Mouse (Mus musculus): ENCODE data around the gene Tpbg. TPM values are rescaled to one million over a fixed set of nuclear protein-coding genes. Genes with fewer than 3 reads are reported as not detected.
"Not testable (repeated sequence)": the region's sequence is repeated elsewhere in the genome, so short reads cannot be mapped to it uniquely, and the experiment has no call there.

Tpbg gene
- total RNA-seq (2018; cell fraction: chromatin; rRNA removed): 1 to 10 TPM in 7 of 26 experiments, under 1 TPM in 5, not detected in 14; 0.18 to 5.7 (median 1.6) TPM
- 1 to 10 TPM in 6 of 26 experiments, under 1 TPM in 9, not detected in 11; 0.03 to 9.0 (median 0.55) TPM for total RNA-seq (2018; cell fraction: cytosol; rRNA removed)
- 10 to 100 TPM in 1 of 26 experiments, 1 to 10 TPM in 8, under 1 TPM in 10, not detected in 7; 0.15 to 10.2 (median 0.78) TPM for total RNA-seq (2018; cell fraction: nucleus; rRNA removed)
- not detected in 3 replicates for polyA plus RNA-seq (2018)

DNA sequence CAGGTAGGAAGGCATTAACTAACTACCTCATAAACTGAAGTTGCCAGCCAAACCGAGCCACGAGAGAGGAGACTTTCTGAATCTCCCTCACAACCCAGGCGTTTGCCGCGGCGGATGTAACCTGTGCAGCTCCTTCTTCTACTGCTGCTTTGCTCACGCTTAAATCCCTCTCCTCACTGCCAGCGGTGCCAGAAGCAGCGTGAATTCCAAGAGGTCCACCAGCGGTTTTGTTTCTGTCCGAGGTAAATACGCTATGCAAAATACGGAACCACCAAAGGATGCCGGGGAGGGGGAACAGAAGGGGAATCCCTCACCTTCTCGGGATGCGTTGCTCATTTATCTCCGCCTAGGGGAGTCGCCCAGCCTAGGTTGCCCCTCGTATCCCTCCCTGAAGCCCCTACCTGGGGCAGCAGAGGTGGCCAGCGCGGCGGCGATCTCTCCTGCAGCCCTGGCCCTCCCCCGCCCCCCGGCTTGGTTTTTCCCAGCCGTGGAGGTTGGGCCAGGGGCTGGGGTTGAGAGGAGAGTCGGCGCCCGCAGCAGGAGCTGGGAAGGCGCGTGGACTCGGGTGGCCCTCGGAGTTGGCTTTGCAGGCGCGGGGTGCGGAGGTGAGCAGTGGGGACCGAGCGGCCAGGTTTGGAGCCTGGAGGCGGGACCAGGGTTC lies at the start of gene Tpbg:
Tpbg (plus strand) TSS at position 30 of the 661 bp plus-strand sequence.
- WGBS (ENCODE audit: missing documents): 2% methylated on average over 38 of the region's 39 CpGs
- Histone ChIP-seq H3K27ac (no peak within 1 kb of the TSS), H3K79me2 (ENCODE audit: inconsistent target) (no peaks in the 10 kb centered on the region), H3K4me3 (ENCODE audit: inconsistent target) (no peak within 1 kb of the TSS), H3K36me3 (ENCODE audit: inconsistent target) (no peaks in the 10 kb centered on the region)

DNA sequence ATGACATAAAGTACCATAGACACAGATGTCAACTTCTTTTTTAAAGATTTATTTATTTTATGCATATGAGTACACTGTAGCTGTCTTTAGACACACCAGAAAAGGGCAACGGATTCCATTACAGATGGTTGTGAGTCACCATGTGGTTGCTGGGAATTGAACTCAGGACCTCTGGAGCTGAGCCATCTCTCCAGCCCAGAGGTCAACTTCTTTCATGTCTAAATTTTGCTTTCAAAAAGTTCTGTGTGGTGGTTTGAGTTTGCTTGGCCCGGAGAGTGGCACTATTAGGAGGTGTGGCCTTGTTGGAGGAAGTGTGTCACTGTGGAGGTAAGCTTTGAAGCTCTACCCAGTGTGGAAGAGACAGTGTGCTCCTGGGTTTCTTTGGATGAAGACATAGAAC lies 40.2 kb upstream of the Tpbg start:
- WGBS (ENCODE audit: missing documents): 82% methylated on average over 2 of the region's 2 CpGs
- not testable (repeated sequence) for H3K27ac ChIP-seq; H3K79me2 ChIP-seq (ENCODE audit: inconsistent target); H3K36me3 ChIP-seq (ENCODE audit: inconsistent target); H3K4me3 ChIP-seq (ENCODE audit: inconsistent target)

DNA sequence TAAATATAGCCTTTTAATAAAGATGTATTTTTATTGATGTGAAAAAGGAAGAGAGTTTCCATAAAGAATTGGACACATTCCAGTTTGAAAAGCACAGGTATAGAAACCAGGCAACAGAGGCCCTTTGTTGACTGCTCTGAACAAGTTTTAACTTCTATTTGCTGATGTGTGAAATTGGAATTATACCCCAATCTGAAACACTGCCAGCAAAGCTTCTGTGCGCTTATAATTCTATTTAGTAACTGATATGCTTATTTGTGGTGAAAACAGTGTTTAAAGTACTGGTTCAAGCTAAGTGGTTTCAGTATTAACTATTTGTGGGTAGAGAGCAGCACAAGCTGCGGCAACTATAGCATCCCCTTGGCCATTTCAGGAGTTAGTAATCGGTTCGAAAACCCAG lies 39.6 kb upstream of the Tpbg start:
- H3K79me2 ChIP-seq (ENCODE audit: inconsistent target): no peaks in the 10 kb centered on the region
- no peak overlapping the region for H3K4me3 ChIP-seq (ENCODE audit: inconsistent target)
- H3K36me3 ChIP-seq (ENCODE audit: inconsistent target): no peaks in the 10 kb centered on the region
- 98% methylated on average over 4 of the region's 4 CpGs for whole genome bisulfite sequencing (ENCODE audit: missing documents)
- no peak overlapping the region for H3K27ac ChIP-seq

DNA sequence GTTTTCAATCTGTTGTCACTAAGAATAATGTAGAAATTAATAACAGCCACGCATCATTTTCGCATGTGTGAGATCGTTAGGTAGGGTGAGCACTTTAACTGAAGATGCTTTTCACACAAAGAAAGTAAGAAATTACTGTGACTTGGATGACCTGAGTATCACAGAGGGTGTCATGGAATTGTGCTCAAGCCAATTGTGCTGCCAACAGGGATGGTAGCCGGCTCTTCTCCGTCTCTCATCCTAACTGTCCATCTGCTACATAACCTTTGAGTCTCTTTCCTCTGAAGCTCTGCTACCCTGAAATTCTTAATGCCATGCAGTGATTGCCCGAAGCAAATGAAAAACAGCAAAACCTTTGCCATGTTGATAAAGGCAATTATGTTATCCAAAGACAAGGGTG lies 35.8 kb upstream of the Tpbg start:
- H3K4me3 ChIP-seq (ENCODE audit: inconsistent target): no peak overlapping the region
- WGBS (ENCODE audit: missing documents): 93% methylated on average over 6 of the region's 6 CpGs
- no peaks in the 10 kb centered on the region for H3K36me3 ChIP-seq (ENCODE audit: inconsistent target)
- H3K79me2 ChIP-seq (ENCODE audit: inconsistent target): no peaks in the 10 kb centered on the region
- H3K27ac ChIP-seq: no peak overlapping the region

DNA sequence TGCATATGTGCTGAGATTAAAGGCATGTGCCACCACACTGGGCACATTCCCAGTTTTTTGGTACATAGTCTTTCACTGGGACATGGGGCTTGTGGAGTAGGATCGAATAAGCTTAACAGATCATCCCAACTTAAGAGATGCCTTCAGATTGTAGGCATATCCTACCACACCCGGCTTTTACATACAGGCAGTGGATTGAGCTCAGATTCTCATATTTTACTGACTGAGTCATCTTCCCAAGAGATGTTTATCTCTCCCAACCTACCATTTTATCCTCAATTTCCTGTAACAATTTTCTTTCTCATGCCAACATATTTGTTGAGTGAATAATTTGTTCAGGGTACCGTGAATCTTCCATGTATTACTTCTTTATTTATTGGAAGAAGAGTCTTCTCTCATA lies 32.9 kb upstream of the Tpbg start:
- Histone ChIP-seq H3K36me3 (ENCODE audit: inconsistent target) (no peaks in the 10 kb centered on the region), H3K79me2 (ENCODE audit: inconsistent target) (no peaks in the 10 kb centered on the region), H3K27ac (no peak overlapping the region), H3K4me3 (ENCODE audit: inconsistent target) (no peak overlapping the region)
- 91% methylated on average over 3 of the region's 3 CpGs for WGBS (ENCODE audit: missing documents)

DNA sequence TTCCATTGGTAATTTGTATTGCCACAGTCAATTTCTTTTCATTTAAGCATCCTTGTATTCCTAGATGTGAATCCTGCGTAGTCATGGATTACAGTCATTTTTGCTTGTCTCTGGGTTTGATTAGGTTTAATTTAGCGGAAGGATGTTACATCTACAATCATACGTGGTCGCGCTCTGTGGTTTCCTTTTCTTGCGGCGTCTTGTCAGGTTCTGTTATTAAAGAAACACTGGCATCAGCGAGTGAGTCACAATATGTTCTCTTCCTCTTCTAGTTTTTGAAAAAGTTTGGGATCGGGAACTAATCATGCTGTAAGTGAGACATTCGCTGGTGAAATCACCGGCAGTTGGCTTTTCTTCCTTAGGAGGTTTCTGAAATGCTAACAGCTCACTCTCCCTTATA lies 21.4 kb upstream of the Tpbg start:
- H3K4me3 ChIP-seq (ENCODE audit: inconsistent target): no peak overlapping the region
- WGBS (ENCODE audit: missing documents): 59% methylated on average over 11 of the region's 11 CpGs
- H3K27ac ChIP-seq: no peak overlapping the region
- no peaks in the 10 kb centered on the region for H3K36me3 ChIP-seq (ENCODE audit: inconsistent target)
- H3K79me2 ChIP-seq (ENCODE audit: inconsistent target): no peaks in the 10 kb centered on the region

DNA sequence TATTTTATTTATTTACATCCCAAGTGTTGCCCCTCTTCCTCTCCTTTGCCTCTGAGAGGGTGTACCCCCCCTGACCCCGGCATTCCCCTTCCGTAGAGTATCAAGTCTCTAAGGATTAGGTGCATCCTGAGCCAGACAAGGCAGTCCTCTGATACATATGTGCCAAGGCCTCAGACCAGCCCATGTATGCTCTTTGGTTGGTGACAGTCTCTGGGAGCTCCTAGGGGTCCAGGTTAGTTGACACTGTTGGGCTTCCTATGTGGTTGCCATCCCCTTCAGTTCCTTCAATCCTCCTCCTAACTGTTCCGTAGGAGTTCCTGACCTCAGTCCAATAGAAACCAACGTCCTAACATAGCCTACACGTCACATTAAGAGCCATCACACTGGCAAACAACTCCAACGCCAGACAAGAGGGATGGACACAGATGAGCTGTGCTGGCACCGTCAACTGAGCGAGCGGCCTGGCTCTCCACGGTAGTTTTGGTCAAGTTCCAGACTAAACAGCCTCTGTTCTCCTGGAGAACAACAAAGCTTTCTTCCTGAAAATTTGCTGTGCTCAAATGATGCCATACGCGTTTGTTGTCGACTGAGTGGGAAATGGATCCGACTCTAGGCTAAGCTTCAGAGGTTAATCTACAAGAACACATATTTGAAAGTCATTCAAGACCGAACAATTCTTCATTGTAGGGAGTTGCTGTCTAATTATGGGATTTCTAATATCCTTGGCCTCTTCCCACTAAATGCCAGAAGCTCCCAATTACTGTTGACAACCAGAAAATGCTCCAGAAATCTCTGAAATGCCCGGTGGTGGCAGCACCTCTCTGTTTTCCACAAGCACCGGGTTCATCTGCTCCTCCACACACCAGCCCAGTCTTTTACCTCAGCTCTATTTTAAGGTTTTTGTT lies 6.4 kb upstream of the Tpbg start:
- 86% methylated on average over 17 of the region's 17 CpGs for WGBS (ENCODE audit: missing documents)
- Histone ChIP-seq H3K36me3 (ENCODE audit: inconsistent target) (no peaks in the 10 kb centered on the region), H3K27ac (no peak overlapping the region), H3K4me3 (ENCODE audit: inconsistent target) (no peak overlapping the region), H3K79me2 (ENCODE audit: inconsistent target) (no peaks in the 10 kb centered on the region)

DNA sequence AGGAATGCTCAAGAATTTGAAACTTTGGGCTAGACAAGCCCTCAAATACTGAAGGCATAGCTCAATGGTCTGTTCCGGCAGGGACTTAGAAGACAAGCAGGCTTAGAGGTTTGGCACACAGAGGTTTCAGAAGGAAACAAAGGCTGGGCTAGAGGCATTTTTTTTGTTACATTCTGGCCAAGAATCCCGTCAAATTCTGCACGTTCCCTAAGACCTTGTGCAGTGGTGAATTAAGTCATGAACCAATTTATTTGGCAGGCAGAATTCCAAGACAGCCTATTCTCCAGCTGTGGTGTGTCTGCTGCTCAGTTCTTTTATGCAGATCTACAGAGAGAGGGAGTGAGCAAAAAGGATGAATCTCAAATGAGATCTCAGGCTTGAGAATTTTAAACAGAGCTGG lies 2.6 kb upstream of the Tpbg start:
- WGBS (ENCODE audit: missing documents): 75% methylated on average over 3 of the region's 3 CpGs
- Histone ChIP-seq H3K79me2 (ENCODE audit: inconsistent target) (no peaks in the 10 kb centered on the region), H3K27ac (no peak overlapping the region), H3K4me3 (ENCODE audit: inconsistent target) (no peak overlapping the region), H3K36me3 (ENCODE audit: inconsistent target) (no peaks in the 10 kb centered on the region)

DNA sequence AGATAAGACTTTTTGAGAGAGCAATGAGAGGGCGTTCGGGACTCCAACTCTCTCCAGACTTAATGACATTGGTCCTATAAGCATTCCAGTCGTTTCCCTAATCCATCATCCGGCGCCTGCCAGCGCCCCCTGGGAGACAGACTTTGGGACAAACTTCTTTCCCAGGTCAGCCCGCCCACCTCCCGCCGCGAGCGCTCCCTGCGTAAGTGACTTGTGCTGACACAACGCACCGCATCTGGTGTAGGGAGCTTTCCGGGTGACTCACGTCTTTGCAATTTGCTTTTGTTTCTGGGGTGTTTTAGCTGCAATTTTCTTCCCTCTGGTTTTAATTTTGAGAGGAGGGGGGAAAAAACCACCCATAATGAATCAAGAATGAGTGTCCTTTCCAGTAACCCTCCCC lies 289 bp upstream of the Tpbg start:
- Histone ChIP-seq H3K36me3 (ENCODE audit: inconsistent target) (no peaks in the 10 kb centered on the region), H3K27ac (no peak overlapping the region), H3K79me2 (ENCODE audit: inconsistent target) (no peaks in the 10 kb centered on the region), H3K4me3 (ENCODE audit: inconsistent target) (no peak overlapping the region)
- 7% methylated on average over 16 of the region's 16 CpGs for WGBS (ENCODE audit: missing documents)

DNA sequence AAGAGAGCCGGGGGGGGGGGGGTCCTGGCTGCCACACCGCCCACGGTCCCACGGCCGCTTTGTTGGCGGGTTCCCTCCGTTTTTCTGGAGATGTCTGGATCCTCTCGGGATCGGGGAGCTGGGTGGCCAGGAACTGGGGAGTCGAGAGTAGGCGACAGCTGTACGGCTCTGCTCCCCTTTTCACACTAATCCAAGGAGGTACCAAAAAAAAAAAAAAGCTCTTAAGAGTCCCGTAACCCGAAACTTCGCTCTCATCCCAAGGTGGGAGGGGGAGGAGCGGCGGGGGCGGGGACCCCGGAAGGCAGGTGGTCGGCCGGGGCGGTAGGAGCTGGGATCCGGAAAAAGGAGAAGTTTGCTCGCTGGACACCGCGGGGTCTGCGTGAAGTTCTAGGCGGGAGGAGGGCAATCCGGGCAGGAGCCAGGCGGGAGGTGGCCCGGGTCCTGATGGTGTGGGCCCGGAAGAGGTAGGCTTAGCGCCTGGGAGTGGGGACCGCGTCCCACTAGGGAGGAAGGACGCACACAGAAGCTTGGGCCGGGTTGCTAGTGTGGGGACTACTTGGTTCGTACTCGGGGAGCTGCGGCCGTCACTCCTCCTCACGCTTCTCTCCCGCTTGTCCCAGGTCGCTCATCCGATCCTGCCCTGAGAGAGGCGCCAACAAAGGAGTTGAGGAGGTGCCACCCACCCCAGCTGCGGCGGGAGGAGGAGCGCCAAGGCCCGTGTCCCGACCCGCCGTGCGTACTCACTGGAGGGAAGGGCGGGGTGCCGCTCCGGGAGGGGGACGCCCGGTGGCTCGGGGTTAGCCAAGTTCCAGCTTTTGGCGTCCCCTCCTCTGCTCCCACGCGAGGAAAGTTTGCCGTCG lies 1.1 kb downstream of the Tpbg start:
- Histone ChIP-seq H3K79me2 (ENCODE audit: inconsistent target) (no peaks in the 10 kb centered on the region), H3K4me3 (ENCODE audit: inconsistent target) (no peak overlapping the region), H3K27ac (no peak overlapping the region), H3K36me3 (ENCODE audit: inconsistent target) (no peaks in the 10 kb centered on the region)
- 2% methylated on average over 61 of the region's 65 CpGs for WGBS (ENCODE audit: missing documents)

DNA sequence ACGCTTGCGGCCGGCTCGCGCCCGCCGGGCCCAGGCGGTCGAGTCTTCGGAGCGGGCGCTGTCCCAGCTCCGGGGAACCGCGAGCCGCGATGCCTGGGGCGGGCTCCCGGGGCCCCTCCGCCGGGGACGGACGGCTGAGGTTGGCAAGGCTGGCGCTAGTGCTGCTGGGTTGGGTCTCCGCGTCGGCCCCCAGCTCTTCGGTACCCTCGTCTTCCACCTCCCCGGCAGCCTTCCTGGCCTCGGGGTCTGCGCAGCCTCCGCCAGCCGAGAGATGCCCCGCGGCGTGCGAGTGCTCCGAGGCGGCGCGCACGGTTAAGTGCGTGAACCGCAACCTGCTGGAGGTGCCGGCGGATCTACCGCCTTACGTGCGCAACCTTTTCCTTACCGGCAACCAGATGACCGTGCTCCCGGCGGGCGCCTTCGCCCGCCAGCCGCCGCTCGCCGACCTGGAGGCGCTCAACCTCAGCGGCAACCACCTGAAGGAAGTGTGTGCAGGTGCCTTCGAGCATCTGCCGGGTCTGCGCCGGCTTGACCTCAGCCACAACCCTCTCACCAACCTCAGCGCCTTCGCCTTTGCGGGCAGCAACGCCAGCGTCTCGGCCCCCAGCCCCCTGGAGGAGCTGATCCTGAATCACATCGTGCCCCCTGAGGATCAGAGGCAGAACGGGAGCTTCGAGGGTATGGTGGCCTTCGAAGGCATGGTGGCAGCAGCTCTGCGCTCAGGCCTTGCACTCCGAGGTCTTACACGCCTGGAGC lies 1.9 kb downstream of the Tpbg start:
- WGBS (ENCODE audit: missing documents): 7% methylated on average over 73 of the region's 80 CpGs
- H3K4me3 ChIP-seq (ENCODE audit: inconsistent target): no peak overlapping the region

DNA sequence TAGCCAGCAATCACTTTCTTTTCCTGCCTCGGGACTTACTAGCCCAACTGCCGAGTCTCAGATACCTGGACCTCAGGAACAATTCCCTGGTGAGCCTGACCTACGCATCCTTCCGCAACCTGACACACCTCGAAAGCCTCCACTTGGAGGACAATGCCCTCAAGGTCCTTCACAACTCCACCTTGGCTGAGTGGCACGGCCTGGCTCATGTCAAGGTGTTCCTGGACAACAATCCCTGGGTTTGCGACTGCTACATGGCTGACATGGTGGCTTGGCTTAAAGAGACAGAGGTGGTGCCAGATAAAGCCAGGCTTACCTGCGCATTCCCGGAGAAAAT lies 2.4 kb downstream of the Tpbg start:
- H3K27ac ChIP-seq: no peak overlapping the region
- H3K79me2 ChIP-seq (ENCODE audit: inconsistent target): no peaks in the 10 kb centered on the region
- no peak overlapping the region for H3K4me3 ChIP-seq (ENCODE audit: inconsistent target)
- whole genome bisulfite sequencing (ENCODE audit: missing documents): 84% methylated on average over 9 of the region's 9 CpGs
- H3K36me3 ChIP-seq (ENCODE audit: inconsistent target): no peaks in the 10 kb centered on the region

More for the DNA sequence above, 1.9 kb downstream of the Tpbg start:
- no peak overlapping the region for H3K27ac ChIP-seq
- H3K79me2 ChIP-seq (ENCODE audit: inconsistent target): no peaks in the 10 kb centered on the region
- H3K36me3 ChIP-seq (ENCODE audit: inconsistent target): no peaks in the 10 kb centered on the region

DNA sequence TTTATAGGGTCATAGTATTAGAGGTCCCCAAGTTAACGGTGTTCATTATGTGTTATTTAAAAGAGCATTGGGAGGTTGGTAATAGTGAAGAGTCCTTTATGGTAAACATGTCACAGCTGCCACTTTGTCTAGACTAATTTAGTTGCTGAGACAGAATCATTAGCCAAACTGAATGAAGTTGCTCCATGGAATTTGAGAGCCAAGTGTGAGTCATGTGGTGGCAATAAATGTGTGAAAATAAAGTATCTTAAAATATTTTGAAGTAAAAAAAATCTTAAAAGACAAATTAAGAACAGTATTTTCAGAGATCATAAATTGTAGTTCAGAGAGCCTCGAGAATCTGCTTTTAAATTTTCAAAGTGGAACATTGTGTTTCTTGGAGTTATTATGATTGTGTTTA lies 4.0 kb downstream of the Tpbg start:
- H3K27ac ChIP-seq: no peak overlapping the region
- WGBS (ENCODE audit: missing documents): 91% methylated on average over 2 of the region's 2 CpGs

DNA sequence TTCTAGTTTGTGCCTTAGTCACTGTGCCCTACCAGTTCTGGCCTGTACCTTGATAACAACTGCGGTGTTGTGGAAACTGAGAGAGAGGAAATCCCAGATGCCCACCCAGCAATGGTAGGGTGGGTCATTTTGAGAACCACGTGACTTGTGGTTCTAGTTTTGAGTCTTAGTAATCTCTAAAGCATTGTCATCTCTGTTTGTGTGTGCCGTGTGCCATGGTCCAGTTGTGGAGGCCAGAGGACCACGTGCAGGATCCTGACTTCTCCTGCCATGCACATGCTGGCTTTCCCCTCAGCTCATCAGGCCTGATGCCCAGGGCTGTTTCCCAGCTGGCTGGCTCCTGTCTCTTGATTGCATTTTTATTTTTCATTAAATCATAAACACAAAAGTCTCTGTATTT lies 12.6 kb downstream of the Tpbg start:
- H3K36me3 ChIP-seq (ENCODE audit: inconsistent target): no peaks in the 10 kb centered on the region
- H3K4me3 ChIP-seq (ENCODE audit: inconsistent target): no peak overlapping the region
- WGBS (ENCODE audit: missing documents): 85% methylated on average over 4 of the region's 4 CpGs
- H3K27ac ChIP-seq: no peak overlapping the region
- H3K79me2 ChIP-seq (ENCODE audit: inconsistent target): no peaks in the 10 kb centered on the region

More for the DNA sequence above, 4.0 kb downstream of the Tpbg start:
- Histone ChIP-seq H3K36me3 (ENCODE audit: inconsistent target) (no peaks in the 10 kb centered on the region), H3K4me3 (ENCODE audit: inconsistent target) (no peak overlapping the region), H3K79me2 (ENCODE audit: inconsistent target) (no peaks in the 10 kb centered on the region)

Data from macrophage (primary cell).